Mouse (Mus musculus): Measurements from ENCODE around the gene Gm20388.

DNA sequence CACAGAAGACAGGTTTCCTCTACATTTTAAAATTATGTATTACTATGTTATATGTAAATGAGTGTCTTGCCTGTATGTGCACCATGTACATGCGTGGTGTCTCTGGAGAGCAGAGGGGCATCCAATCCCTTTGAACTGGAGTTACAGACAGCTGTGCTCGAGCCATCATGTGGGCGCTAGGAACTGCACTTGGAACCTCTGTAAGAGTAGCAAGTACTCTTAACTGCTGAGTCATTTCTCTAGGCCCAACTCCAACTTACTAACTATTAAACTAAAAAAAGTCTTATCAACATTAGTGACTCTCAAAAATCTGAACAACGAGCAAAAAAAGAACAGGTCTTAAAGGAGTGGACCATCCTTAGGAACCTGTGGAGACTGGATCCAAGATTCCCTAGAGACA, 3065.4 kb downstream of the Gm20388 start:
- TF ChIP-seq CTCF (IDR thresholded peaks at IDR 0.05; ENCODE audit: low read depth, low read length): no peak
- no peak for TF ChIP-seq GATA1 (IDR thresholded peaks at IDR 0.05; ENCODE audit: borderline replicate concordance, low read length)
- no peak for TF ChIP-seq POLR2AphosphoS5 (IDR thresholded peaks at IDR 0.05; ENCODE audit: insufficient replicate concordance, low read depth, low read length)

Measured in G1E (cell line).